Mouse (Mus musculus) olfactory bulb, adult 2 months (tissue): Measurements from ENCODE around the gene Ptgfrn. TPM values are rescaled to one million over a fixed set of nuclear protein-coding genes. Genes with fewer than 3 reads are reported as not detected.

Source experiments
- H3K27ac ChIP-seq: fragments of 200-500 bp; 2 replicates; pipeline ENCODE4 v1.5.1; 2012; ENCODE audit warnings: low read depth, low read length; ENCODE audit not compliant: insufficient read depth
- H3K4me1 ChIP-seq: fragments of 200-500 bp; 2 replicates; pipeline ENCODE4 v1.6.1; 2012; ENCODE audit warnings: low read length; ENCODE audit not compliant: control insufficient read depth, insufficient read depth
- H3K4me3 ChIP-seq: fragments of 200-500 bp; 2 replicates; pipeline ENCODE4 v1.5.1; 2012; ENCODE audit warnings: mild to moderate bottlenecking, low read depth, low read length, moderate library complexity; ENCODE audit not compliant: insufficient read depth
- CTCF ChIP-seq: fragments of 200-500 bp; IDR thresholded peaks from 2 replicates; pipeline ENCODE4 v1.5.1; 2012; ENCODE audit warnings: low read depth, mild to moderate bottlenecking, low read length, moderate library complexity; ENCODE audit not compliant: insufficient read depth
- POLR2A ChIP-seq: fragments of 200-500 bp; IDR thresholded peaks from 2 replicates; pipeline ENCODE4 v1.6.1; 2012; ENCODE audit warnings: mild to moderate bottlenecking, low read depth, low read length, moderate library complexity; ENCODE audit not compliant: insufficient read depth
- WGBS: fragments of 180-500 bp; shearing (Covaris S2); methylation state at CpG from one replicate; pipeline ENCODE4 v1.1.7; 2018; 5-methylcytosine and 5-hydroxymethylcytosine counted together
- polyA plus RNA-seq: library from polyadenylated mRNA; stranded (reverse); fragments of >200 nt; gene quantifications from 2 replicates; pipeline ENCODE4 v1.2.4, GENCODE M21; 2012; ENCODE audit warnings: low replicate concordance; ENCODE audit not compliant: missing spikeins, insufficient read depth, insufficient read length

The Ptgfrn gene
- polyA plus RNA-seq, result not detected in 2 replicates

- TF ChIP-seq POLR2A, result 0 out of 2 replicates have a peak, but pooled peaks have one; percentile 19
- no peak for TF ChIP-seq CTCF
- WGBS, result 2% methylated on average over 68 of the region's 81 CpGs
- no peak within 1 kb of the TSS for H3K27ac ChIP-seq
- peak within 1 kb of the TSS; percentile 79 for H3K4me3 ChIP-seq
- H3K4me1 ChIP-seq, result peaks cover 15% of the 10 kb centered on the region
These were observed at the start of gene Ptgfrn for GRCm38 (mm10) chr3:101110043-101110837. TSS of gene Ptgfrn (minus strand) at chr3:101110278.

GRCm38 (mm10) chr3:101159701-101160100 is 49.6 kb upstream of the Ptgfrn start:
- no peak overlapping the region for H3K27ac ChIP-seq
- WGBS, result 93% methylated on average over 4 of the region's 4 CpGs
- H3K4me1 ChIP-seq, result peaks cover 11% of the 10 kb centered on the region
- no peak overlapping the region for H3K4me3 ChIP-seq
- TF ChIP-seq CTCF, result no peak
- no peak for TF ChIP-seq POLR2A

DNA sequence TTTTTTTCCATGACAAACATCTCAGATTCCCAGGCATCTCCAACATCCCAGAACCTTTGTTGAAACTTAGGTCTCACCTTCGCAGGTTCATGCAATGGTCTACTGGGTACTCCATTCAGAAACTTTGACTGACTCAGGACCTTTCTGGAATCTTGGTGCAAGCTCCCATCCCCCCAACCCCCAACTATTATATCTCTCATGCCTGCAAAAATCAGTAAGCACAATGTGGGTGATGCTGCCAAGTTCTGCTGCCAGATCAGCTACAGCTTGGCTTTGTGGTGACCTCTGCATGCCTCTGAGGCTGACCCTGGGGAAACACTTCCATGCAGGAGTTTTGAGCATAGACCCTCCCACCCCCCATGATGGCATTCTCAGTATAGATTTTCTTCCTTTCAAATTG is 44.0 kb upstream of the Ptgfrn start:
- Histone ChIP-seq H3K4me1 (no peaks in the 10 kb centered on the region), H3K27ac (no peak overlapping the region), H3K4me3 (no peak overlapping the region)
- WGBS, result 97% methylated on average over 1 of the region's 1 CpGs
- no peak for TF ChIP-seq POLR2A
- TF ChIP-seq CTCF, result no peak

DNA sequence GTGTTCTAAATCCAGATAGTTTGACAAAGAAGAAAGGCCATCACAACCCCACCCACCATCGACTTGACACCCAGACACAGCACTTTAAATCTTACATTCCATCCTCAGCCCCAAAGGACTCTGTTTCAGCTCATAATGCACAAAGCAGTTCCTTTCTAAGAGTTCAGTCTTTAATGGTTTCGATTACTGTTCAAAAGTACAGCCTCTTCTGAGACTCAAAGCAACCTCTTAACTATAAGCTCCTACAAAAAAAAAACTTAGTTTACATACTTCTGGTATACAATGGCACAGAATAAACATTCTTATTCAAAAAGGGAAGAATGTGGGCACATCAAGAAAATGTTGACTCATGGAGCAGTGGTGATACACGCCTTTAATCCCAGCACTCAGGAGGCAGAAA is 43.3 kb upstream of the Ptgfrn start:
- Histone ChIP-seq H3K4me3 (no peak overlapping the region), H3K27ac (no peak overlapping the region), H3K4me1 (no peaks in the 10 kb centered on the region)
- no peak for TF ChIP-seq CTCF
- no peak for TF ChIP-seq POLR2A
- 89% methylated on average over 3 of the region's 3 CpGs for WGBS

GRCm38 (mm10) chr3:101146126-101146772 is 36.2 kb upstream of the Ptgfrn start:
- Histone ChIP-seq H3K4me1 (peaks cover 13% of the 10 kb centered on the region), H3K27ac (peak overlapping the region; percentile 33; the same call in 1 of the 2 replicates), H3K4me3 (no peak overlapping the region)
- 64% methylated on average over 7 of the region's 7 CpGs for WGBS
- TF ChIP-seq CTCF, result no peak
- no peak for TF ChIP-seq POLR2A

GRCm38 (mm10) chr3:101145292-101146046 is 35.4 kb upstream of the Ptgfrn start:
- peak overlapping the region; percentile 4; the same call in 1 of the 2 replicates for H3K4me3 ChIP-seq
- H3K27ac ChIP-seq, result peak overlapping the region; percentile 33; the same call in 1 of the 2 replicates
- H3K4me1 ChIP-seq, result peaks cover 13% of the 10 kb centered on the region
- WGBS, result 20% methylated on average over 10 of the region's 10 CpGs
- TF ChIP-seq CTCF, result no peak
- TF ChIP-seq POLR2A, result no peak

DNA sequence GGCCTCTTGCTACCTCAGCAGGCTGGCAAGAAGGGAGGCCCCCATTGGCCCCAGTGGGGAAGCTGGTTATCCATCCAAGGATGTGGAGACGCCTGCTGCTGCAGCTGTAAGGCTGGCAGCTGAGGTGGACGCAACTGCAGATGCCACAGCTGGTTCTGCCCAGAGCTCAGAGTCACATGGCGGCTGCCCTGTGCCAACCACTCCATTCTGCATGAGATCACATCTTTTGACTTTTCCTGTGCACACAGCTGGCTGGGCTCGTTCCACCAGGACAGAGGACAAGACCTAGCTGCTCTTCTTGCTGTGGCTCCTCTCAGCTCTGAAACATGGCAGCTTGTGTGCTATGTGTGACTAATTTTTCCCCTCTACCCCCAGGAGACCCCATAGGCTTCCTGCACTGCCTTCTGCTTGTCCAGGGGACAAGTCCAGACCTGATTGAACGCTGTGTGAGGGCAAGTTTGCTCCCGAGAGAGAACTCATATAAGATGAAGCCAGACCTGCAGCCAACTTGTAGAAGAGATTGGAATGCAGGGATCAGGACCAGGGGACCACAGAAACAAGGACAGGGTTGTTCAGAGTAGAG is 34.4 kb upstream of the Ptgfrn start:
- Histone ChIP-seq H3K27ac (no peak overlapping the region), H3K4me1 (peaks cover 13% of the 10 kb centered on the region), H3K4me3 (no peak overlapping the region)
- 76% methylated on average over 6 of the region's 6 CpGs for WGBS
- no peak for TF ChIP-seq CTCF
- no peak for TF ChIP-seq POLR2A

- peaks cover 13% of the 10 kb centered on the region for H3K4me1 ChIP-seq
- H3K27ac ChIP-seq, result no peak overlapping the region
- 70% methylated on average over 7 of the region's 7 CpGs for WGBS
- H3K4me3 ChIP-seq, result no peak overlapping the region
- no peak for TF ChIP-seq POLR2A
- TF ChIP-seq CTCF, result no peak
These were observed 33.4 kb upstream of the Ptgfrn start for GRCm38 (mm10) chr3:101143465-101143864.
